ENCODE assay signal across 9 mouse cellular contexts in genomic region chr3:53371910-53372309, GRCm38 (mm10).
DNase-seq lines count a peak whose midpoint lies in the region; ATAC-seq and TF ChIP-seq lines count a peak whose summit lies in the region.
"Had no signal": no experiment of that assay in that cellular context is flagged by ENCODE, and none has a peak within 500 bp of the region (broad histone marks: within the 10 kb centered on the region; RNA-seq: fewer than 3 reads in every experiment).

No protein-coding gene starts in this region.

- H3K4me3 ChIP-seq in lung, embryonic 14.5 days (ENCODE audit: low read depth, low read length), result no peak overlapping the region
- H3K4me3 ChIP-seq in bone marrow macrophage, adult 2 months (ENCODE audit: insufficient read depth, low read length), result no peak overlapping the region
- H3K4me3 ChIP-seq: heart, embryonic 10.5 days had no signal

- TF ChIP-seq POLR2A in bone marrow macrophage, adult 2 months (IDR thresholded peaks at IDR 0.05; ENCODE audit: borderline replicate concordance, low read depth, low read length), result no peak

- H3K27me3 ChIP-seq in lung, embryonic 14.5 days (ENCODE audit: insufficient read depth, low read length), result no peaks in the 10 kb centered on the region

- H3K4me2 ChIP-seq in lung, embryonic 14.5 days, result no peak overlapping the region

- no peak for ATAC-seq in lung, embryonic 14.5 days (ENCODE audit: insufficient read depth)
- ATAC-seq in erythroid progenitor cell, adult 5-6 weeks (replicated peaks; ENCODE audit: low FRiP score, poor library complexity, severe bottlenecking), result no peak

- no peaks in the 10 kb centered on the region for H3K36me3 ChIP-seq in lung, embryonic 14.5 days (ENCODE audit: insufficient read depth)
- H3K36me3 ChIP-seq: heart, embryonic 10.5 days had no signal

- DNase-seq in frontal cortex, postnatal 10 days (ENCODE audit: low spot score in 2 of 2), result peak; percentile 18 to 32
- no peak for DNase-seq in frontal cortex, postnatal 25 days (ENCODE audit: low spot score in 2 of 2)
- DNase-seq in lung, embryonic 14.5 days, result no peak
- no peak for DNase-seq in lung, postnatal 36 days
- peak; percentile 8 to 9 for DNase-seq in layer of hippocampus, postnatal 36 days
- no peak for DNase-seq in ovary, postnatal 14 days (ENCODE audit: low spot score)

- no peaks in the 10 kb centered on the region for H3K4me1 ChIP-seq in lung, embryonic 14.5 days (ENCODE audit: insufficient read depth)
- H3K4me1 ChIP-seq in bone marrow macrophage, adult 2 months (ENCODE audit: control insufficient read depth, insufficient read depth, low read length), result no peaks in the 10 kb centered on the region
- H3K4me1 ChIP-seq: heart, embryonic 10.5 days had no signal

- H3K27ac ChIP-seq in lung, embryonic 14.5 days (ENCODE audit: low read depth), result no peak overlapping the region
- H3K27ac ChIP-seq in bone marrow macrophage, adult 2 months (ENCODE audit: insufficient read depth, low read depth, low read length), result no peak overlapping the region
- H3K27ac ChIP-seq: heart, embryonic 10.5 days had no signal

- H3K9ac ChIP-seq in lung, embryonic 14.5 days, result no peak overlapping the region

- WGBS in lung, embryonic 14.5 days, result 61% methylated on average over 7 of the region's 7 CpGs

- TF ChIP-seq CTCF in lung, embryonic 14.5 days (IDR thresholded peaks at IDR 0.05; ENCODE audit: low read depth), result peak; percentile 34
- 0 out of 2 replicates have a peak, but pooled peaks have one; percentile 8 for TF ChIP-seq CTCF in bone marrow macrophage, adult 2 months (IDR thresholded peaks at IDR 0.05; ENCODE audit: low read depth, low read length)

- H3K9me3 ChIP-seq in lung, embryonic 14.5 days (ENCODE audit: low read depth, low read length), result no peaks in the 10 kb centered on the region
- H3K9me3 ChIP-seq: heart, embryonic 10.5 days had no signal

Comparison
In these comparisons a context has a peak if more than half of its experiments do, and no peak if none do; other contexts are left out.
1. DNase-seq: peak in frontal cortex, postnatal 10 days (2 of 2) and layer of hippocampus, postnatal 36 days (2 of 2); none in frontal cortex, postnatal 25 days (0 of 2), lung, embryonic 14.5 days (single experiment), lung, postnatal 36 days (single experiment) and ovary, postnatal 14 days (single experiment).